Mouse (Mus musculus): ENCODE measurements around the gene Isoc2a.

DNA sequence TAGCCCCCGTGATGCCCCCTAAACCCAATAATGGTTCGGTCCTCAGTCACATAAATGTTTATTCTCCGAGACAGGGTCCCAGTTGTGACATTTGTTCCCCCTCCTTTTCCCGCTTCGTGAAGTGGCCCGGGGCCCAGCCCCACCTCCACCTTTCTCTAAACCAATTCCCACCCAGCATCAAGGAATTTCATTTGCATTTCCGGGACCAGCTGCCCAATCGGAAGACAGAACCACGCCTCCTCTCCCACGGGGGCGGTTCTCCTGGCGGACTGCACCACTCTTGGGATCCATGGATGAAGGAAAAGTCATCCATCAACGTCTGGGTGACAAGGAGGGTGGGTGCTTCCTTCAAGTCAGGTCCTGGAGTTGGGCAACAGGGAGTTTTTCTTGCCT lies 32.0 kb upstream of the Isoc2a start:
- no peak for TF ChIP-seq CTCF (IDR thresholded peaks at IDR 0.05; ENCODE audit: control insufficient read depth, insufficient read depth, low read length)
- TF ChIP-seq POLR2A (IDR thresholded peaks at IDR 0.05; ENCODE audit: borderline replicate concordance, control insufficient read depth, low read depth, low read length), result no peak

Measured in bone marrow, adult 2 months (tissue).